Mouse (Mus musculus): ENCODE measurements around the gene Olfr1396. TPM values are rescaled to one million over a fixed set of nuclear protein-coding genes. Genes with fewer than 3 reads are reported as not detected.
A peak's percentile ranks its signal among the peaks of the same experiment; 100 is the strongest.

Gene Olfr1396
- polyA plus RNA-seq, 1 experiment = 0.41 TPM

GRCm38 (mm10) chr11:49101500-49101899, 13.2 kb downstream of the Olfr1396 start:
- TF ChIP-seq CTCF (IDR thresholded peaks at IDR 0.05; ENCODE audit: extremely low read depth, insufficient read depth, insufficient read length, insufficient replicate concordance) (no peak), POLR2A (IDR thresholded peaks at IDR 0.05; ENCODE audit: low read depth, low read length) (no peak)
- H3K4me1 ChIP-seq (ENCODE audit: control insufficient read depth, insufficient read depth, insufficient read length) = peaks cover 12% of the 10 kb centered on the region; the same call in 1 of the 2 replicates
- H3K4me3 ChIP-seq (ENCODE audit: extremely low read depth, insufficient read depth, insufficient read length) = no peak overlapping the region; the same call in 1 of the 2 replicates
- no peak for DNase-seq (ENCODE audit: low read depth in 1 of 2, low spot score in 2 of 2)
- 31% methylated on average over 5 of the region's 5 CpGs for WGBS
- H3K36me3 ChIP-seq (ENCODE audit: control insufficient read depth, insufficient read depth, low read length) = peaks cover 9% of the 10 kb centered on the region; the same call in 1 of the 2 replicates
- no peaks in the 10 kb centered on the region for H3K27me3 ChIP-seq (ENCODE audit: control insufficient read depth, insufficient read depth, low read length)
- H3K27ac ChIP-seq (ENCODE audit: insufficient read depth, low read length) = peak overlapping the region; percentile 68

GRCm38 (mm10) chr11:49100409-49100808, 14.3 kb downstream of the Olfr1396 start:
- Histone ChIP-seq H3K27ac (ENCODE audit: insufficient read depth, low read length) (peak overlapping the region; percentile 74), H3K4me3 (ENCODE audit: extremely low read depth, insufficient read depth, insufficient read length) (no peak overlapping the region), H3K27me3 (ENCODE audit: control insufficient read depth, insufficient read depth, low read length) (no peaks in the 10 kb centered on the region), H3K36me3 (ENCODE audit: control insufficient read depth, insufficient read depth, low read length) (peaks cover 19% of the 10 kb centered on the region), H3K4me1 (ENCODE audit: control insufficient read depth, insufficient read depth, insufficient read length) (peaks cover 12% of the 10 kb centered on the region; the same call in 1 of the 2 replicates)
- TF ChIP-seq CTCF (IDR thresholded peaks at IDR 0.05; ENCODE audit: extremely low read depth, insufficient read depth, insufficient read length, insufficient replicate concordance) (no peak), POLR2A (IDR thresholded peaks at IDR 0.05; ENCODE audit: low read depth, low read length) (no peak)
- WGBS = 68% methylated on average over 3 of the region's 3 CpGs
- DNase-seq (ENCODE audit: low read depth in 1 of 2, low spot score in 2 of 2) = peak in 1 of 2 experiments; percentile 55

- WGBS = 95% methylated on average over 4 of the region's 4 CpGs
- Histone ChIP-seq H3K27me3 (ENCODE audit: control insufficient read depth, insufficient read depth, low read length) (no peaks in the 10 kb centered on the region), H3K4me3 (ENCODE audit: extremely low read depth, insufficient read depth, insufficient read length) (no peak overlapping the region), H3K4me1 (ENCODE audit: control insufficient read depth, insufficient read depth, insufficient read length) (peaks cover 15% of the 10 kb centered on the region), H3K36me3 (ENCODE audit: control insufficient read depth, insufficient read depth, low read length) (peaks cover 22% of the 10 kb centered on the region), H3K27ac (ENCODE audit: insufficient read depth, low read length) (peak overlapping the region; percentile 1)
- TF ChIP-seq POLR2A (IDR thresholded peaks at IDR 0.05; ENCODE audit: low read depth, low read length) = no peak
- no peak for TF ChIP-seq CTCF (IDR thresholded peaks at IDR 0.05; ENCODE audit: extremely low read depth, insufficient read depth, insufficient read length, insufficient replicate concordance)
- DNase-seq (ENCODE audit: low read depth in 1 of 2, low spot score in 2 of 2) = no peak
These were observed 19.3 kb downstream of the Olfr1396 start for GRCm38 (mm10) chr11:49095367-49095766.

GRCm38 (mm10) chr11:49093861-49094660, 20.6 kb downstream of the Olfr1396 start:
- WGBS = 49% methylated on average over 6 of the region's 6 CpGs
- Histone ChIP-seq H3K4me3 (ENCODE audit: extremely low read depth, insufficient read depth, insufficient read length) (no peak overlapping the region), H3K27me3 (ENCODE audit: control insufficient read depth, insufficient read depth, low read length) (no peaks in the 10 kb centered on the region), H3K36me3 (ENCODE audit: control insufficient read depth, insufficient read depth, low read length) (peaks cover 22% of the 10 kb centered on the region), H3K4me1 (ENCODE audit: control insufficient read depth, insufficient read depth, insufficient read length) (peaks cover 17% of the 10 kb centered on the region), H3K27ac (ENCODE audit: insufficient read depth, low read length) (peak overlapping the region; percentile 67)
- DNase-seq (ENCODE audit: low read depth in 1 of 2, low spot score in 2 of 2) = peak in 1 of 2 experiments; percentile 44
- no peak; the same call in 1 of the 2 replicates for TF ChIP-seq POLR2A (IDR thresholded peaks at IDR 0.05; ENCODE audit: low read depth, low read length)
- no peak for TF ChIP-seq CTCF (IDR thresholded peaks at IDR 0.05; ENCODE audit: extremely low read depth, insufficient read depth, insufficient read length, insufficient replicate concordance)

GRCm38 (mm10) chr11:49092786-49093185, 21.9 kb downstream of the Olfr1396 start:
- no peak overlapping the region for H3K4me3 ChIP-seq (ENCODE audit: extremely low read depth, insufficient read depth, insufficient read length)
- H3K4me1 ChIP-seq (ENCODE audit: control insufficient read depth, insufficient read depth, insufficient read length) = peaks cover 17% of the 10 kb centered on the region
- DNase-seq (ENCODE audit: low read depth in 1 of 2, low spot score in 2 of 2) = no peak
- TF ChIP-seq CTCF (IDR thresholded peaks at IDR 0.05; ENCODE audit: extremely low read depth, insufficient read depth, insufficient read length, insufficient replicate concordance) (no peak), POLR2A (IDR thresholded peaks at IDR 0.05; ENCODE audit: low read depth, low read length) (no peak)
- WGBS = 32% methylated on average over 2 of the region's 2 CpGs
- no peaks in the 10 kb centered on the region for H3K27me3 ChIP-seq (ENCODE audit: control insufficient read depth, insufficient read depth, low read length)
- peak overlapping the region; percentile 77 for H3K27ac ChIP-seq (ENCODE audit: insufficient read depth, low read length)
- peaks cover 20% of the 10 kb centered on the region for H3K36me3 ChIP-seq (ENCODE audit: control insufficient read depth, insufficient read depth, low read length)

- H3K4me3 ChIP-seq (ENCODE audit: extremely low read depth, insufficient read depth, insufficient read length) = no peak overlapping the region
- H3K27me3 ChIP-seq (ENCODE audit: control insufficient read depth, insufficient read depth, low read length) = no peaks in the 10 kb centered on the region
- H3K27ac ChIP-seq (ENCODE audit: insufficient read depth, low read length) = peak overlapping the region; percentile 77
- H3K36me3 ChIP-seq (ENCODE audit: control insufficient read depth, insufficient read depth, low read length) = peaks cover 14% of the 10 kb centered on the region
- TF ChIP-seq CTCF (IDR thresholded peaks at IDR 0.05; ENCODE audit: extremely low read depth, insufficient read depth, insufficient read length, insufficient replicate concordance) = no peak
- TF ChIP-seq POLR2A (IDR thresholded peaks at IDR 0.05; ENCODE audit: low read depth, low read length) = no peak
- peaks cover 17% of the 10 kb centered on the region for H3K4me1 ChIP-seq (ENCODE audit: control insufficient read depth, insufficient read depth, insufficient read length)
- no peak for DNase-seq (ENCODE audit: low read depth in 1 of 2, low spot score in 2 of 2)
- 93% methylated on average over 1 of the region's 1 CpGs for WGBS
These were observed 22.6 kb downstream of the Olfr1396 start for GRCm38 (mm10) chr11:49092053-49092586.
